Mouse (Mus musculus): ENCODE measurements at regions not wholly inside any gene's neighbourhood (a gene's known extent, or its start where the extent isn't known, plus 50 kb on each side); places are given as distances from the start of the nearest gene placed in this dataset.

- Histone ChIP-seq H3K4me3 (ENCODE audit: low read depth, low read length) (no peak overlapping the region), H3K36me3 (ENCODE audit: control insufficient read depth, insufficient read depth, low read length) (no peaks in the 10 kb centered on the region), H3K27me3 (ENCODE audit: control insufficient read depth, insufficient read depth, low read length) (no peaks in the 10 kb centered on the region), H3K4me1 (ENCODE audit: control insufficient read depth, insufficient read depth, insufficient read length, low read length) (no peaks in the 10 kb centered on the region), H3K27ac (ENCODE audit: insufficient read depth, low read depth, low read length) (no peak overlapping the region)
- 68% methylated on average over 17 of the region's 17 CpGs for WGBS
- TF ChIP-seq CTCF (IDR thresholded peaks at IDR 0.05; ENCODE audit: extremely low read depth, insufficient read length, insufficient replicate concordance, low read depth, low read length) = no peak
- no peak for TF ChIP-seq POLR2A (IDR thresholded peaks at IDR 0.05; ENCODE audit: low read depth, low read length)
These were observed 139.5 kb upstream of the A530016L24Rik start for GRCm38 (mm10) chr12:112349676-112350318.

- TF ChIP-seq CTCF (IDR thresholded peaks at IDR 0.05; ENCODE audit: extremely low read depth, insufficient read length, insufficient replicate concordance, low read depth, low read length) = no peak
- WGBS = 49% methylated on average over 9 of the region's 9 CpGs
These were observed 138.5 kb upstream of the A530016L24Rik start for GRCm38 (mm10) chr12:112350733-112351132.

GRCm38 (mm10) chr12:112363349-112363748, 125.9 kb upstream of the A530016L24Rik start:
- 88% methylated on average over 3 of the region's 3 CpGs for WGBS
- no peak for TF ChIP-seq CTCF (IDR thresholded peaks at IDR 0.05; ENCODE audit: extremely low read depth, insufficient read length, insufficient replicate concordance, low read depth, low read length)
- no peak for TF ChIP-seq POLR2A (IDR thresholded peaks at IDR 0.05; ENCODE audit: low read depth, low read length)
- H3K4me3 ChIP-seq (ENCODE audit: low read depth, low read length) = no peak overlapping the region
- H3K36me3 ChIP-seq (ENCODE audit: control insufficient read depth, insufficient read depth, low read length) = no peaks in the 10 kb centered on the region
- no peaks in the 10 kb centered on the region for H3K4me1 ChIP-seq (ENCODE audit: control insufficient read depth, insufficient read depth, insufficient read length, low read length)
- no peak overlapping the region for H3K27ac ChIP-seq (ENCODE audit: insufficient read depth, low read depth, low read length)
- no peaks in the 10 kb centered on the region for H3K27me3 ChIP-seq (ENCODE audit: control insufficient read depth, insufficient read depth, low read length)

More at GRCm38 (mm10) chr12:112350733-112351132, 138.5 kb upstream of the A530016L24Rik start:
- Histone ChIP-seq H3K27me3 (ENCODE audit: control insufficient read depth, insufficient read depth, low read length) (no peaks in the 10 kb centered on the region), H3K4me1 (ENCODE audit: control insufficient read depth, insufficient read depth, insufficient read length, low read length) (no peaks in the 10 kb centered on the region), H3K4me3 (ENCODE audit: low read depth, low read length) (no peak overlapping the region), H3K27ac (ENCODE audit: insufficient read depth, low read depth, low read length) (no peak overlapping the region), H3K36me3 (ENCODE audit: control insufficient read depth, insufficient read depth, low read length) (no peaks in the 10 kb centered on the region)

- no peak overlapping the region for H3K27ac ChIP-seq (ENCODE audit: insufficient read depth, low read depth, low read length)
- no peaks in the 10 kb centered on the region for H3K27me3 ChIP-seq (ENCODE audit: control insufficient read depth, insufficient read depth, low read length)
- no peaks in the 10 kb centered on the region for H3K4me1 ChIP-seq (ENCODE audit: control insufficient read depth, insufficient read depth, insufficient read length, low read length)
- TF ChIP-seq POLR2A (IDR thresholded peaks at IDR 0.05; ENCODE audit: low read depth, low read length) (no peak), CTCF (IDR thresholded peaks at IDR 0.05; ENCODE audit: extremely low read depth, insufficient read length, insufficient replicate concordance, low read depth, low read length) (no peak)
- 66% methylated on average over 4 of the region's 4 CpGs for WGBS
- H3K4me3 ChIP-seq (ENCODE audit: low read depth, low read length) = no peak overlapping the region
- H3K36me3 ChIP-seq (ENCODE audit: control insufficient read depth, insufficient read depth, low read length) = no peaks in the 10 kb centered on the region
These were observed 122.0 kb upstream of the A530016L24Rik start for GRCm38 (mm10) chr12:112367221-112367620.

- 72% methylated on average over 6 of the region's 6 CpGs for WGBS
These were observed 121.1 kb upstream of the A530016L24Rik start for GRCm38 (mm10) chr12:112368112-112368511.

GRCm38 (mm10) chr12:112369581-112370371, 119.5 kb upstream of the A530016L24Rik start:
- H3K36me3 ChIP-seq (ENCODE audit: control insufficient read depth, insufficient read depth, low read length) = no peaks in the 10 kb centered on the region
- no peak overlapping the region for H3K4me3 ChIP-seq (ENCODE audit: low read depth, low read length)
- no peaks in the 10 kb centered on the region for H3K4me1 ChIP-seq (ENCODE audit: control insufficient read depth, insufficient read depth, insufficient read length, low read length)
- 62% methylated on average over 15 of the region's 15 CpGs for WGBS
- no peak overlapping the region for H3K27ac ChIP-seq (ENCODE audit: insufficient read depth, low read depth, low read length)
- TF ChIP-seq CTCF (IDR thresholded peaks at IDR 0.05; ENCODE audit: extremely low read depth, insufficient read length, insufficient replicate concordance, low read depth, low read length) (no peak), POLR2A (IDR thresholded peaks at IDR 0.05; ENCODE audit: low read depth, low read length) (no peak)
- H3K27me3 ChIP-seq (ENCODE audit: control insufficient read depth, insufficient read depth, low read length) = no peaks in the 10 kb centered on the region

More at GRCm38 (mm10) chr12:112368112-112368511, 121.1 kb upstream of the A530016L24Rik start:
- no peak overlapping the region for H3K27ac ChIP-seq (ENCODE audit: insufficient read depth, low read depth, low read length)
- TF ChIP-seq CTCF (IDR thresholded peaks at IDR 0.05; ENCODE audit: extremely low read depth, insufficient read length, insufficient replicate concordance, low read depth, low read length) (no peak), POLR2A (IDR thresholded peaks at IDR 0.05; ENCODE audit: low read depth, low read length) (no peak)
- H3K36me3 ChIP-seq (ENCODE audit: control insufficient read depth, insufficient read depth, low read length) = no peaks in the 10 kb centered on the region
- no peaks in the 10 kb centered on the region for H3K4me1 ChIP-seq (ENCODE audit: control insufficient read depth, insufficient read depth, insufficient read length, low read length)
- H3K27me3 ChIP-seq (ENCODE audit: control insufficient read depth, insufficient read depth, low read length) = no peaks in the 10 kb centered on the region
- no peak overlapping the region for H3K4me3 ChIP-seq (ENCODE audit: low read depth, low read length)
